Mouse (Mus musculus) thymus, postnatal 14 days (tissue): ENCODE results near the gene Lrch2.
"Not testable (repeated sequence)": the region's sequence is repeated elsewhere in the genome, so short reads cannot be mapped to it uniquely, and the experiment has no call there.

Experiments
- DNase-seq: peaks from one replicate; pipeline ENCODE4 v3.0.0; 2021

Lrch2 gene

GRCm38 (mm10) chrX:147553421-147554201 is at the start of gene Lrch2:
Lrch2 (minus strand) TSS chrX:147554081.
- no peak for DNase-seq

GRCm38 (mm10) chrX:147540934-147541870 is 12.7 kb downstream of the Lrch2 start:
- no peak for DNase-seq

DNA sequence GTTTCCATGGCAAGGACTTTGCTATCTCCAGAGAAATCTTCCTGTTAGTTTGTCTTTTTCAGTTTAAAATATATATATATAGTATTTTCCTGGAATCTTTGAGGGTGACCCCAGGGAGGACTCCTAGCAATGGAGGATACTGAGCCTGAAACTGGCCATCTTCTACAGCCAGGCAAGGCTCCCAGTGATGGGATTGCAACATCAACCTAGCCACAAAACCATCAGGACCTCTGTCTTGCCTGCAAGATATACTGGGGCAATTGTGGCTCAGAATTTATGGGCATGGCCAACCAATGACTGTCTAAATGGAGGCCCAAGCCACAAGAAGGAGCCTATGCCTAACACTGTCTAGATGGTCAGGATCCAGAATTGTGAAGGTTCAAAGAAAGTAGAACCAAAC is 15.5 kb downstream of the Lrch2 start:
- no peak for DNase-seq

DNA sequence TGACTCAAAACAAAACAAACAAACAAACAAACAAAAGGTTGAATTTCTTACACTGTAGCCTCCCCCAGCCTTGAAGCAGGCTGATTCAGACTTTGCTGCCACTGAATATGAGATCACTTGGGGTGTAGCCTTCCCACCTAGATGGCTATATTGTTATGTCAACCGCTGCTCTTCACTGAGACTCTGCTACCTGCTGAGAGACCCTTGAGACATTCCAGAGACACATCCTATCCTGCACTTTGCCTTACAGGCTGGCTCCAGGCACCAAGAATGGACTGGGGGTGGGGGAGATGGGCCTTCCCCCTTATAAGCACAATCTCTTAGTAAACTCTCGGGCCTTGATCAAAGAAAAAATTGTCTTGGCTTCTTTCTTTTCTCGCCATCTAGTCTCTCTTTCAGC is 16.8 kb downstream of the Lrch2 start:
- not testable (repeated sequence) for DNase-seq

DNA sequence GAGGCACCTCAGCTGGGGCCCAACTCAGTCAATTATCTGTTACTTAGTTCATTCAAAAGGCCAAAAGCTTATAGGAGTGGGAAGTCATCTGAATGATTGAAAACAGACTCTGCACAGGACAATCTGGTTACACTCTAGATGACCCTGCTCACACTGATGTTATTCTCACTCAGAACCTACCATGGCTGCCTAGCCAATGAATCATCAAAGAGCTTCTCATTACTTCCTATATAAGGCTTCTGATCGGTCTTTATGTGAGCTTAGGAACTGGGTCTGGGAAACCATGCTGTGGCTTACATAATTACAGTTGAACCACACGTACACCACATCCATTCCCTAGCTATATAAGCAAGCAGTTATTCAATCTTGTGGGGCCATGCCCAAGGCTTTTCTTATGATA is 18.3 kb downstream of the Lrch2 start:
- DNase-seq, result no peak

DNA sequence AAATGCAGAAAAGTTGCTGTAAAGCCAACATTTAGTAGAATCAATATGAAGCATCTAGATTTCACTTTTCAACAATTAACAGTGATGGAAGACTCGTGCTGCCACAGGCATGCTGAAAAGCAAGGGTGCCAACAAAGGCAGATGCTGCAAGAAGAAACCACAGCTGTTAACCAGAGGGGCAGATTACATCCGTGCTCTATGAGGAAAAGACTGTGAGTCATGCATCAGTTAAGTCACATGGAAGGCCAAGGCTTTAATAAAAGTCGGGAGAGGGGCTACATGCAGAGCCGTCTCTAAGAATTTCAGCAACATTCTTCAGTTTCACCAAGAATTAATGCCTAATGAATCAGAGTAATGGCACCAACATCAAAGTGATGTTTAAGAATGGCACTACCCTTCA is 22.2 kb downstream of the Lrch2 start:
- no peak for DNase-seq

GRCm38 (mm10) chrX:147527646-147528172 is 26.2 kb downstream of the Lrch2 start:
- no peak for DNase-seq

- DNase-seq, result no peak
These were observed 64.3 kb downstream of the Lrch2 start for GRCm38 (mm10) chrX:147489551-147489950.

DNA sequence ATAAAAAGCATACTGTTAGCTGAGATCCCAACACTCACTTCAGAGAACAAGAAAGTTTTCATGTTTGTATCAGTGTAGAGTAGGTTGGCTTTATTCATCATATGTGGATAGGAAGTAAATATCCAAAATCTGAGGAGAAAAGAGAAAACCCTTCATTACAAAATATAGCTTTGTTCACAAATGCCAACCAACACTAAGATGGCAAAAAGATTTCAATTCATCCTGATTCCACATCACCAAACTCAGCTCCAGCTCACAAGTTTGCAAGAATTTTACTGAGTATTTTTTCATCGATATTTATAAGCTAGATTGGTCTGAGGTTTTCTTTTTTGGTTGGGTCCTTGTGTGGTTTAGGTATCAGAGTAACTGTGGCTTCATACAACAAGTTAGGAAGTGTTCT is 100.3 kb downstream of the Lrch2 start, which contains the start of gene Vmn1r239-ps:
Vmn1r239-ps (minus strand) TSS at position 101 of the 400 bp plus-strand sequence.
- DNase-seq, result not testable (repeated sequence)

- DNase-seq, result no peak
These were observed 110.5 kb downstream of the Lrch2 start for GRCm38 (mm10) chrX:147443386-147443785.

- DNase-seq, result no peak
These were observed 118.5 kb downstream of the Lrch2 start for GRCm38 (mm10) chrX:147435400-147435799.

DNA sequence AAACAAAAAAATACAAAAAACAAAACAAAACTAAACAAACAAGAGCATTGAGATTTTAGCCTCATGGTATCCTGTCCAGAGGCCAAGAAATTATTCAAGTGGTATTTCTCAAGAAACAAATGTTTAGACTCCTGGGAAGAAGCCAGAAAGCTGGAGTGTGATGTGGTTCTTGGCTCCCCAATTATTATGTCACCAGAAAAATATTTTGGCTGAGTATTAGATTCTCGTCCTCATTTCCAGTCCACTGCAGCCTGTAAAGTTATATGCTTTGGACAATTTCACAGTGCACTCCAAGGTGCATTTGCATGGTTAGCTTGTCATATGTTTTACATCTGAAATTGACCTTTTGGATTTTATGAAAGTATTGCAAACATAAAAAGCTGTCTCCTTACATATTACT is 124.1 kb downstream of the Lrch2 start:
- no peak for DNase-seq

GRCm38 (mm10) chrX:147429129-147429528 is 124.8 kb downstream of the Lrch2 start, which contains the start of gene Il13ra2:
Il13ra2 (minus strand) TSS chrX:147429192.
- no peak for DNase-seq
